Mouse (Mus musculus) G1E (cell line): ENCODE data around the gene Sstr2.

Experiments used
- CTCF ChIP-seq: IDR thresholded peaks from 2 replicates; pipeline ENCODE4 v1.5.1; 2012; ENCODE audit warnings: low read depth, low read length, inconsistent platforms, mixed read lengths
- GATA2 ChIP-seq: IDR thresholded peaks from 2 replicates; pipeline ENCODE4 v1.6.1; 2012; ENCODE audit warnings: low read depth, low read length, inconsistent platforms, borderline replicate concordance

- TF ChIP-seq CTCF (no peak), GATA2 (no peak)
These were observed 47.1 kb downstream of the Sstr2 start for GRCm38 (mm10) chr11:113666205-113666604.
